Mouse (Mus musculus) forebrain, embryonic 13.5 days (tissue): ENCODE measurements around the gene Mcmbp. TPM values are rescaled to one million over a fixed set of nuclear protein-coding genes. Genes with fewer than 3 reads are reported as not detected.

Experiments used
- ATAC-seq: fragments of 200-750 bp; cut with Nextera tagmentation; 2 replicates; pipeline ENCODE4 v1.8.0; 2017
- H3K27ac ChIP-seq: fragments of 300-500 bp; sonication (generic); 2 replicates; pipeline ENCODE4 v1.5.1; 2015; ENCODE audit warnings: inconsistent platforms, mild to moderate bottlenecking, moderate library complexity
- H3K27me3 ChIP-seq: fragments of 300-500 bp; sonication (generic); 2 replicates; pipeline ENCODE4 v1.6.1; 2015; ENCODE audit warnings: mild to moderate bottlenecking, inconsistent platforms
- H3K36me3 ChIP-seq: fragments of 300-500 bp; sonication (generic); 2 replicates; pipeline ENCODE4 v1.6.1; 2015; ENCODE audit warnings: mild to moderate bottlenecking, inconsistent platforms; ENCODE audit not compliant: poor library complexity, severe bottlenecking
- H3K4me1 ChIP-seq: fragments of 300-500 bp; sonication (generic); 2 replicates; pipeline ENCODE4 v1.6.1; 2015; ENCODE audit warnings: inconsistent platforms
- H3K4me2 ChIP-seq: fragments of 300-500 bp; sonication (generic); 2 replicates; pipeline ENCODE4 v1.6.1; 2015; ENCODE audit warnings: inconsistent platforms, mild to moderate bottlenecking, moderate library complexity
- H3K4me3 ChIP-seq: fragments of 300-500 bp; sonication (generic); 2 replicates; pipeline ENCODE4 v1.5.1; 2015; ENCODE audit warnings: mild to moderate bottlenecking, inconsistent platforms
- H3K9ac ChIP-seq: fragments of 300-500 bp; sonication (generic); 2 replicates; pipeline ENCODE4 v1.6.1; 2015; ENCODE audit warnings: mild to moderate bottlenecking, inconsistent platforms
- H3K9me3 ChIP-seq: fragments of 300-500 bp; sonication (generic); replicated peaks from 2 replicates; pipeline ENCODE4 v1.6.1; 2016; ENCODE audit warnings: inconsistent platforms
- WGBS: fragments of 180-500 bp; shearing (Covaris S2); methylation state at CpG from one replicate; pipeline ENCODE4 v1.1.7; 2015; 5-methylcytosine and 5-hydroxymethylcytosine counted together
- polyA plus RNA-seq: library from polyadenylated mRNA; unstranded; fragments of >200 nt; fragmentation: Nextera tagmentation; extraction: Ambion mirVana; gene quantifications from 2 replicates; pipeline ENCODE4 v1.2.1, GENCODE M21; 2015

The Mcmbp gene
- polyA plus RNA-seq, 1 experiment from 2014 or later = 66.8 TPM

- Histone ChIP-seq H3K4me3 (no peak overlapping the region), H3K27me3 (no peaks in the 10 kb centered on the region), H3K4me1 (peaks cover 21% of the 10 kb centered on the region), H3K36me3 (peaks cover 11% of the 10 kb centered on the region; the same call in 1 of the 2 replicates), H3K9me3 (no peaks in the 10 kb centered on the region), H3K27ac (peak overlapping the region; percentile 32), H3K9ac (no peak overlapping the region), H3K4me2 (no peak overlapping the region)
- no peak for ATAC-seq
- WGBS = 57% methylated on average over 5 of the region's 5 CpGs
These were observed 72.5 kb downstream of the Mcmbp start for GRCm38 (mm10) chr7:128667788-128668187.

GRCm38 (mm10) chr7:128664861-128665377, 75.4 kb downstream of the Mcmbp start:
- no peaks in the 10 kb centered on the region for H3K9me3 ChIP-seq
- H3K36me3 ChIP-seq = peaks cover 11% of the 10 kb centered on the region; the same call in 1 of the 2 replicates
- 0 out of 2 replicates have a peak, but pooled peaks cover 6% of the 10 kb centered on the region for H3K4me1 ChIP-seq
- no peak for ATAC-seq
- no peaks in the 10 kb centered on the region for H3K27me3 ChIP-seq
- H3K27ac ChIP-seq = no peak overlapping the region
- 92% methylated on average over 11 of the region's 11 CpGs for WGBS
- H3K4me3 ChIP-seq = no peak overlapping the region
- H3K4me2 ChIP-seq = no peak overlapping the region
- H3K9ac ChIP-seq = no peak overlapping the region

- H3K36me3 ChIP-seq = peaks cover 18% of the 10 kb centered on the region; the same call in 1 of the 2 replicates
- no peak overlapping the region for H3K4me2 ChIP-seq
- no peak overlapping the region for H3K4me3 ChIP-seq
- 93% methylated on average over 8 of the region's 8 CpGs for WGBS
- no peak for ATAC-seq
- no peaks in the 10 kb centered on the region for H3K27me3 ChIP-seq
- 0 out of 2 replicates have a peak, but pooled peaks cover 6% of the 10 kb centered on the region for H3K4me1 ChIP-seq
- no peak overlapping the region for H3K27ac ChIP-seq
- no peaks in the 10 kb centered on the region for H3K9me3 ChIP-seq
- no peak overlapping the region for H3K9ac ChIP-seq
These were observed 76.4 kb downstream of the Mcmbp start for GRCm38 (mm10) chr7:128663906-128664305.

GRCm38 (mm10) chr7:128656970-128657369, 83.3 kb downstream of the Mcmbp start:
- 94% methylated on average over 1 of the region's 1 CpGs for WGBS
- Histone ChIP-seq H3K27me3 (no peaks in the 10 kb centered on the region), H3K36me3 (0 out of 2 replicates have a peak, but pooled peaks cover 8% of the 10 kb centered on the region), H3K9ac (no peak overlapping the region), H3K9me3 (no peaks in the 10 kb centered on the region), H3K4me1 (no peaks in the 10 kb centered on the region), H3K4me3 (no peak overlapping the region), H3K4me2 (no peak overlapping the region), H3K27ac (no peak overlapping the region)
- no peak for ATAC-seq

Other genes with a start within 250 kb of the Mcmbp start
- 1.9 and 2.1 TPM in 2 replicates for gene Bag3, start 216.9 kb downstream of the Mcmbp start, polyA plus RNA-seq
- 185 and 204 TPM in 2 replicates for gene Inpp5f, start 129.2 kb downstream of the Mcmbp start, polyA plus RNA-seq
- gene Sec23ip, start 4.4 kb upstream of the Mcmbp start, polyA plus RNA-seq = 40.1 and 41.9 TPM in 2 replicates